Mouse (Mus musculus) midbrain, postnatal 0 days (tissue): ENCODE measurements around the gene Adgrf5. TPM values are rescaled to one million over a fixed set of nuclear protein-coding genes. Genes with fewer than 3 reads are reported as not detected.
"Not testable (repeated sequence)": the region's sequence is repeated elsewhere in the genome, so short reads cannot be mapped to it uniquely, and the experiment has no call there.

Experiments used
- ATAC-seq: fragments of 200-750 bp; cut with Nextera tagmentation; 2 replicates; pipeline ENCODE4 v1.8.0; 2017; ENCODE audit warnings: moderate number of reproducible peaks, mild to moderate bottlenecking, moderate TSS enrichment, moderate library complexity; ENCODE audit not compliant: low FRiP score
- DNase-seq: peaks from one replicate; pipeline ENCODE4 v3.0.0-alpha.2; 2015; ENCODE audit warnings: low spot score
- H3K27ac ChIP-seq: fragments of 300-500 bp; sonication (generic); 2 replicates; pipeline ENCODE4 v1.5.1; 2014; ENCODE audit warnings: low read depth, mild to moderate bottlenecking, low read length, mixed read lengths
- H3K27me3 ChIP-seq: fragments of 300-500 bp; sonication (generic); 2 replicates; pipeline ENCODE4 v1.6.1; 2014; ENCODE audit warnings: low read length, control low read depth, mixed read lengths; ENCODE audit not compliant: insufficient read depth
- H3K36me3 ChIP-seq: fragments of 300-500 bp; sonication (generic); 2 replicates; pipeline ENCODE4 v1.6.1; 2014; ENCODE audit warnings: low read length, control low read depth, mixed read lengths; ENCODE audit not compliant: insufficient read depth
- H3K4me1 ChIP-seq: fragments of 300-500 bp; sonication (generic); 2 replicates; pipeline ENCODE4 v1.6.1; 2014; ENCODE audit warnings: mild to moderate bottlenecking, control low read depth, antibody characterized with exemption, low read length, mixed read lengths; ENCODE audit not compliant: insufficient read depth
- H3K4me2 ChIP-seq: fragments of 300-500 bp; sonication (generic); 2 replicates; pipeline ENCODE4 v1.6.1; 2014; ENCODE audit warnings: low read depth, mild to moderate bottlenecking, low read length, mixed read lengths; ENCODE audit not compliant: poor library complexity, severe bottlenecking
- H3K4me3 ChIP-seq: fragments of 300-500 bp; sonication (generic); 2 replicates; pipeline ENCODE4 v1.5.1; 2014; ENCODE audit warnings: low read depth, mild to moderate bottlenecking, low read length, moderate library complexity
- H3K9ac ChIP-seq: fragments of 300-500 bp; sonication (generic); replicated peaks from 2 replicates; pipeline ENCODE4 v1.6.1; 2014; ENCODE audit warnings: mild to moderate bottlenecking, low read length, moderate library complexity, mixed read lengths; ENCODE audit not compliant: poor library complexity, severe bottlenecking
- H3K9me3 ChIP-seq: fragments of 300-500 bp; sonication (generic); 2 replicates; pipeline ENCODE4 v1.6.1; 2016; ENCODE audit warnings: low read length, control low read depth
- CTCF ChIP-seq: IDR thresholded peaks from 2 replicates; pipeline ENCODE4 v1.5.1; 2016; ENCODE audit warnings: antibody characterized with exemption, mild to moderate bottlenecking
- WGBS: fragments of 180-500 bp; shearing (Covaris S2); extraction: QIAGEN DNeasy Blood & Tissue Kit; methylation state at CpG from one replicate; pipeline ENCODE4 v1.1.7; 2014; 5-methylcytosine and 5-hydroxymethylcytosine counted together
- polyA plus RNA-seq: library from polyadenylated mRNA; unstranded; fragments of >200 nt; fragmentation: Nextera tagmentation; extraction: Ambion mirVana; gene quantifications from 2 replicates; pipeline ENCODE4 v1.2.1, GENCODE M21; 2015
- total RNA-seq: library from RNA; depleted of rRNA; stranded (reverse); fragments of >200 nt; gene quantifications from 2 replicates; pipeline ENCODE4 v1.2.3, GENCODE M21; 2014

Adgrf5 gene
- total and polyA plus RNA-seq, 2 experiments from 2014 or later, result 4.6 to 27.5 TPM

DNA sequence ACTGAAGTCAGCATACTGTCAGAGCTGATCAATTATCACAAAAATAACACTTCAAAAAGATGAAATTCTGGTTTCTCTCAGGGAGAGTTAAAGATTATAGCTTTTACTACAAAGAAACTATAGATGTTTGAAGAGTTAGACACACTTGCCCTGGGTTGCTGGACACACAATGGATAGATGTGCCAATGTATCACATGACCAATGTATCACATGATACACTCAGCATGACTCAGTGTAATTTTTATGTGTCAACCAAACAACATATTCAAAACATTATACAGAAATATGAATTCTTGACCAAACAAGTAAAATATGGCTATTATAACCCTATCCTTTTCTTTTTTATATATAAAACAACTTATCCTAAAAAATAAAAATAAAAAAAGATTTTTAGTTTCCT lies 117.4 kb downstream of the Adgrf5 start:
- Histone ChIP-seq H3K9me3 (no peaks in the 10 kb centered on the region), H3K4me1 (no peaks in the 10 kb centered on the region), H3K9ac (no peak overlapping the region), H3K36me3 (no peaks in the 10 kb centered on the region), H3K4me3 (no peak overlapping the region), H3K27me3 (no peaks in the 10 kb centered on the region), H3K4me2 (no peak overlapping the region), H3K27ac (no peak overlapping the region)
- DNase-seq (no peak), ATAC-seq (no peak)
- no peak for TF ChIP-seq CTCF

DNA sequence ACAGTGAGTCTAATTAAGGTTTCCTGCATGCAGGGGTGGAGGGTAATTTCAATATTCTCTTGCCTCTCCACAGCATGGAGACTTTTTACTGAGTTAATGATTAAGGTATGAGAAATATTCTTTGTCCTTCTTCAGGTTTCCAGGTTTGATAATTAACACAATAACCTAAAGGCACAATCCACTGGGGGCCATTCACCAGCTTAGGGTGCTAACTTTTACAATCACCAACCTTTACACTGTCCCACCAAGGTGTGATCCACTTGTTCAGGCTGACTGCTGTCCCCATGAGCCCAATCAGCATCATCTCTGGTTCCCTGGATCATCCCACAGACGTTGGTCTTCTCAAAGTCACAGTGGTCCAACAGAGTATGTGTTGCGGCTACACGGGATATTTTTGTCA lies 125.7 kb downstream of the Adgrf5 start:
- no peaks in the 10 kb centered on the region for H3K36me3 ChIP-seq
- TF ChIP-seq CTCF, result no peak
- no peak overlapping the region for H3K4me2 ChIP-seq
- ATAC-seq, result no peak
- DNase-seq, result no peak
- no peak overlapping the region for H3K9ac ChIP-seq
- no peaks in the 10 kb centered on the region for H3K4me1 ChIP-seq
- H3K9me3 ChIP-seq, result no peaks in the 10 kb centered on the region
- no peak overlapping the region for H3K4me3 ChIP-seq
- H3K27ac ChIP-seq, result no peak overlapping the region
- 89% methylated on average over 3 of the region's 3 CpGs for WGBS
- H3K27me3 ChIP-seq, result no peaks in the 10 kb centered on the region

DNA sequence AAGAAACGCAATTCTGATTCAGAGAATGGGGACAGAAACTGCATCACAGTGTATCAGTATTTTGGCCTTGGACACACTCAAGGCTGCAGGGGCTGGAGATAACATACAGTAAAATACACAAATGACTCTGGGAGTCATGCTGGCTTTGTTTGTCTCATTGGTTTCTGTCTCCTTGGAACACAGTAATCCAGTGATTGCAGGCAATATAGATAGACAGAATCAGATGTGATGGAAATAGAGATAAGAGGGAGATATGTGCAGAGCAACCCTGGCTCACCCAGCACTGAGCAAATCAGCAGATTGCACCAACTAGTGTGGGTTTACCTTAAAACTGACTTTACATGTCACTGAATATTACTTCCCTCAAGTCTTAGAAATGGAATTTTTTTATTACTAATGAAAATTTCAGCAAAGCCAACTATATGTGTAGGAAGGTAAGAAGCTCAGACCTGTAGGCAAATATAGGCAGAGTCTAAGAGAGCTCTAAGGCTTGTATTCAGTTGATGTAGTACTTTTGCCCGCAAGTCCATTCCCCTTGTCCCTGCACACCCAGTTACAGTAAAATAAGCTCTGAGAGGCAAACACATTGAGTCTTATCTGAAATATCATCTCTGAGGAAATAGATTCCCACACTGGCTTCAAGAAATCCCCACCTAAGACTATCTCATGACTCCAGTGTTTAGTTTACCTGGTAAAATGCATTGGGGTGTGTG lies 128.3 kb downstream of the Adgrf5 start:
- H3K4me1 ChIP-seq, result no peaks in the 10 kb centered on the region
- no peaks in the 10 kb centered on the region for H3K36me3 ChIP-seq
- no peaks in the 10 kb centered on the region for H3K27me3 ChIP-seq
- WGBS, result 93% methylated on average over 2 of the region's 2 CpGs
- H3K4me3 ChIP-seq, result no peak overlapping the region
- TF ChIP-seq CTCF, result no peak
- no peaks in the 10 kb centered on the region for H3K9me3 ChIP-seq
- H3K27ac ChIP-seq, result no peak overlapping the region
- ATAC-seq (no peak), DNase-seq (no peak)
- H3K9ac ChIP-seq, result no peak overlapping the region
- H3K4me2 ChIP-seq, result no peak overlapping the region

DNA sequence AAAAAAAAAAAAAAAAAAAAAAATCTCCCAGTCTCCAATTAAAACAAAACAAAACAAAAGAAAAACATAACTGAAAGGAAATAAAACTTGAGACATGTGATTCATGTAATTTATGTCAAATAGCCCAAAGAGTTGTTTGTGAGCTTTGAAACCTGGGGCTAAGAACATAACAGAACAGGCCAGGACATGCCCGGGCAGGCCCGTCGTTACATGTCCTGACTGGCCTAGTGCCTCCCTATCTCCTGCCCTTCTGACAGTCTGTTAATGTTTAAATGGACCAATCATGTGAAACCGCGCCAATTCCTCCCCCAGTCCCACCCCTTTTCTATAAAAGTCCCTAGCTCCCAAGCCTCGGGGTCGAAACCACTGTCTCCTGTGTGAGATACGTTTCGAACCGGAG lies 130.1 kb downstream of the Adgrf5 start:
- not testable (repeated sequence) for H3K9ac ChIP-seq, H3K36me3 ChIP-seq, H3K4me1 ChIP-seq, H3K4me2 ChIP-seq, DNase-seq, H3K27ac ChIP-seq, H3K4me3 ChIP-seq, ATAC-seq, H3K27me3 ChIP-seq, H3K9me3 ChIP-seq
- WGBS, result 97% methylated on average over 8 of the region's 10 CpGs

DNA sequence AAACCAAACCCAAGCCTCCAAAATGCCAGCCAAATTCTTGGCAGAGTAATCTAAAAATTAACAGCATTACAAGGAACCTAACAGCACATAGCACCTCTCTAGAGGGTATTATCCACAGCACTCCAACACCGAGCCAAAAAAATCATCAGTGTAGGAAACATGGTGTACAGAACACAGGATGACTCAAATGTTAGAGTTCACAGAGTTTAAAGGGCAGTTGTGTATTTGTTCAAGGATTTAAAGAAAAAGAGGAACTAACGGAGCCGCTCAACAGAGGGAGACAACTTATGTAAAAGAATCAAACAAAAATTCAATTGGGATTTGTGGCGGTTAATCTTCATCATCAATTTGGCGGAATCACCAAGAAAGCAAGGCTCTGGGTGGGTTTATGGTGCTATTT lies 135.3 kb downstream of the Adgrf5 start:
- DNase-seq (no peak), ATAC-seq (no peak)
- no peak overlapping the region for H3K4me2 ChIP-seq
- no peaks in the 10 kb centered on the region for H3K4me1 ChIP-seq
- H3K9me3 ChIP-seq, result no peaks in the 10 kb centered on the region
- no peak overlapping the region for H3K27ac ChIP-seq
- no peak for TF ChIP-seq CTCF
- 76% methylated on average over 5 of the region's 5 CpGs for WGBS
- no peak overlapping the region for H3K9ac ChIP-seq
- H3K4me3 ChIP-seq, result no peak overlapping the region
- H3K36me3 ChIP-seq, result no peaks in the 10 kb centered on the region
- H3K27me3 ChIP-seq, result no peaks in the 10 kb centered on the region

DNA sequence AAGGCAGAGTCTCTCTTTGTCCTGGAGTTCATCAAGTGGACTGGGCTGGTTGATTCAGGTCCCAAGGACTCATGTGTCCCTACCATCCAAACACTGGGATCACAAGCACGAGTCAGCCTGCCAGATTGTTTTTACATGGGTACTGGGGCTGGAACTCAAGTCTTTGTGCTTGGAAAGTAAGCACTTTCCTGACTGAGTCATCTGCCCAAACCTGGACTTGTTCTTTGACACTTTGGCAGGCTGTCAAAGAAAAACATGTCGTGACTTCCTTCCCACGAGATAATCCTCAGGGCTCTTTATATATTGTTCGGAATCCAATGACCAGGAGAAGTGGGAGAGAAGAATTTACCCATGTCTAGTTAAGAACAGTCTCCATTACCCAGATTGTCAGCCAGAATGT lies 137.3 kb downstream of the Adgrf5 start:
- no peaks in the 10 kb centered on the region for H3K4me1 ChIP-seq
- no peaks in the 10 kb centered on the region for H3K27me3 ChIP-seq
- H3K27ac ChIP-seq, result no peak overlapping the region
- no peak for TF ChIP-seq CTCF
- ATAC-seq, result no peak
- DNase-seq, result no peak
- H3K36me3 ChIP-seq, result no peaks in the 10 kb centered on the region
- WGBS, result 67% methylated on average over 4 of the region's 4 CpGs
- H3K4me3 ChIP-seq, result no peak overlapping the region
- H3K9ac ChIP-seq, result no peak overlapping the region
- no peaks in the 10 kb centered on the region for H3K9me3 ChIP-seq
- no peak overlapping the region for H3K4me2 ChIP-seq
